Mouse (Mus musculus): ENCODE data around the gene Mrpl39. TPM values are rescaled to one million over a fixed set of nuclear protein-coding genes. Genes with fewer than 3 reads are reported as not detected.

Gene Mrpl39
- total and polyA plus RNA-seq, 3 experiments = 24.0 to 42.4 (median 37.7) TPM

- Histone ChIP-seq H3K27me3 (ENCODE audit: control insufficient read depth, insufficient read depth, low read length) (no peaks in the 10 kb centered on the region), H3K79me2 (replicated peaks; ENCODE audit: control insufficient read depth, insufficient read depth, low read length) (no peaks in the 10 kb centered on the region), H3K27ac (no peak overlapping the region), H3K9ac (ENCODE audit: low read depth, low read length) (no peak overlapping the region), H3K36me3 (ENCODE audit: control insufficient read depth, insufficient read depth, low read length) (no peaks in the 10 kb centered on the region), H3K4me3 (no peak overlapping the region), H3K4me1 (ENCODE audit: control insufficient read depth, insufficient read depth, low read length) (no peaks in the 10 kb centered on the region)
- WGBS = 79% methylated on average over 2 of the region's 2 CpGs
- no peak for DNase-seq
- no peak for TF ChIP-seq EP300 (IDR thresholded peaks at IDR 0.05; ENCODE audit: insufficient read depth, low read depth, low read length)
- no peak for TF ChIP-seq POLR2A (IDR thresholded peaks at IDR 0.05; ENCODE audit: insufficient read depth, low read depth, low read length)
- TF ChIP-seq CTCF (IDR thresholded peaks at IDR 0.05) = no peak
- intact Hi-C loops (cut with DNase I) = no loop called here
Measured at GRCm38 (mm10) chr16:84720670-84721069, 14.9 kb downstream of the Mrpl39 start.

DNA sequence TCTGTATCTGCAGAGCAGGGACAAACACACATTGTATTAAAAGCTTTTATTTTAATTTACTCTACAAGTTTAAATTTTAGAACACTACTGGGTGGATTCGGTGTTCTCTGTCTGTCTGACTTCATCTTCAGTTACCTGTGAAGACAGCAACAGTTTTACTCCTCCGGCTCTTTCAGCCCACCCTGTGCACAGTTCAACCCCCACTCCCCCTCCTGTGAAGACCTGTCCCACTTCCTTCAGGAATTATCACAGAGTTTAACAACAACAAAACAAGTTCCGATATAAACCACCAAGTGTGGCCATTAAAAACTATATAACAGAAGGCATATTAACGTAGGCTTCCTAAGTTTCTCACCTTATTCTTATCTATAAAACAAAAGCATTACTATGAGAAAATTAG lies 17.3 kb downstream of the Mrpl39 start:
- Histone ChIP-seq H3K4me3 (no peak overlapping the region), H3K27ac (no peak overlapping the region), H3K36me3 (ENCODE audit: control insufficient read depth, insufficient read depth, low read length) (no peaks in the 10 kb centered on the region), H3K9ac (ENCODE audit: low read depth, low read length) (no peak overlapping the region), H3K79me2 (replicated peaks; ENCODE audit: control insufficient read depth, insufficient read depth, low read length) (no peaks in the 10 kb centered on the region), H3K4me1 (ENCODE audit: control insufficient read depth, insufficient read depth, low read length) (no peaks in the 10 kb centered on the region), H3K27me3 (ENCODE audit: control insufficient read depth, insufficient read depth, low read length) (no peaks in the 10 kb centered on the region)
- intact Hi-C loops (cut with DNase I) = no loop called here
- 96% methylated on average over 4 of the region's 4 CpGs for WGBS
- TF ChIP-seq POLR2A (IDR thresholded peaks at IDR 0.05; ENCODE audit: insufficient read depth, low read depth, low read length) (no peak), EP300 (IDR thresholded peaks at IDR 0.05; ENCODE audit: insufficient read depth, low read depth, low read length) (no peak), CTCF (IDR thresholded peaks at IDR 0.05) (no peak)
- DNase-seq = no peak

GRCm38 (mm10) chr16:84717618-84718248 lies 17.8 kb downstream of the Mrpl39 start:
- 94% methylated on average over 10 of the region's 10 CpGs for WGBS
- H3K4me1 ChIP-seq (ENCODE audit: control insufficient read depth, insufficient read depth, low read length) = no peaks in the 10 kb centered on the region
- intact Hi-C loops (cut with DNase I) = no loop called here
- no peak for TF ChIP-seq POLR2A (IDR thresholded peaks at IDR 0.05; ENCODE audit: insufficient read depth, low read depth, low read length)
- no peak for TF ChIP-seq CTCF (IDR thresholded peaks at IDR 0.05)
- TF ChIP-seq EP300 (IDR thresholded peaks at IDR 0.05; ENCODE audit: insufficient read depth, low read depth, low read length) = no peak
- H3K27me3 ChIP-seq (ENCODE audit: control insufficient read depth, insufficient read depth, low read length) = no peaks in the 10 kb centered on the region
- no peaks in the 10 kb centered on the region for H3K79me2 ChIP-seq (replicated peaks; ENCODE audit: control insufficient read depth, insufficient read depth, low read length)
- no peaks in the 10 kb centered on the region for H3K36me3 ChIP-seq (ENCODE audit: control insufficient read depth, insufficient read depth, low read length)
- no peak overlapping the region for H3K9ac ChIP-seq (ENCODE audit: low read depth, low read length)
- no peak overlapping the region for H3K27ac ChIP-seq
- no peak overlapping the region for H3K4me3 ChIP-seq
- DNase-seq = no peak

GRCm38 (mm10) chr16:84716724-84717617 lies 18.6 kb downstream of the Mrpl39 start:
- Histone ChIP-seq H3K4me1 (ENCODE audit: control insufficient read depth, insufficient read depth, low read length) (no peaks in the 10 kb centered on the region), H3K27me3 (ENCODE audit: control insufficient read depth, insufficient read depth, low read length) (no peaks in the 10 kb centered on the region), H3K9ac (ENCODE audit: low read depth, low read length) (no peak overlapping the region), H3K4me3 (no peak overlapping the region), H3K36me3 (ENCODE audit: control insufficient read depth, insufficient read depth, low read length) (no peaks in the 10 kb centered on the region), H3K79me2 (replicated peaks; ENCODE audit: control insufficient read depth, insufficient read depth, low read length) (no peaks in the 10 kb centered on the region), H3K27ac (no peak overlapping the region)
- no peak for DNase-seq
- 76% methylated on average over 13 of the region's 13 CpGs for WGBS
- intact Hi-C loops (cut with DNase I) = no loop called here
- no peak for TF ChIP-seq POLR2A (IDR thresholded peaks at IDR 0.05; ENCODE audit: insufficient read depth, low read depth, low read length)
- TF ChIP-seq EP300 (IDR thresholded peaks at IDR 0.05; ENCODE audit: insufficient read depth, low read depth, low read length) = no peak
- TF ChIP-seq CTCF (IDR thresholded peaks at IDR 0.05) = no peak

DNA sequence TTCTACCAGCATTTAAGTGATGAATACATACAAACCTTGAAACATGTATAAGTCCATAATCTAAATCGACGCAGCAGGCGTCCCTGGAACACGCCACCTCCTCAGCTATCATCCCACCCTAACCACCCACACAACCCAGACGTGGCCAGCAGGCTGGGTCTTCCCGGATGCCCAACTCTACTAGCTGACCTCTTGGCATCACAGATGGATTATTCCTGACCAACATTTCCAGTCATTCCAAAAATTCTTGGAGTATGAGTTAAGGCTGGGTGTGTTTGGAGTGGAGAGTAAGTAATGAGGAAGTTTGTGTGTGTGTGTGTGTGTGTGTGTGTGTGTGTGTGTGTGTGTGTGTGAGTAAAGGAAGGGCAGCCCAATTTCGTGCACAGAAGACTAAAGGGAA lies 19.3 kb downstream of the Mrpl39 start:
- Histone ChIP-seq H3K36me3 (ENCODE audit: control insufficient read depth, insufficient read depth, low read length) (no peaks in the 10 kb centered on the region), H3K4me1 (ENCODE audit: control insufficient read depth, insufficient read depth, low read length) (no peaks in the 10 kb centered on the region), H3K4me3 (no peak overlapping the region), H3K79me2 (replicated peaks; ENCODE audit: control insufficient read depth, insufficient read depth, low read length) (no peaks in the 10 kb centered on the region), H3K9ac (ENCODE audit: low read depth, low read length) (no peak overlapping the region), H3K27ac (no peak overlapping the region), H3K27me3 (ENCODE audit: control insufficient read depth, insufficient read depth, low read length) (no peaks in the 10 kb centered on the region)
- no peak for DNase-seq
- 78% methylated on average over 7 of the region's 7 CpGs for WGBS
- no peak for TF ChIP-seq EP300 (IDR thresholded peaks at IDR 0.05; ENCODE audit: insufficient read depth, low read depth, low read length)
- no peak for TF ChIP-seq CTCF (IDR thresholded peaks at IDR 0.05)
- no peak for TF ChIP-seq POLR2A (IDR thresholded peaks at IDR 0.05; ENCODE audit: insufficient read depth, low read depth, low read length)
- intact Hi-C loops (cut with DNase I) = no loop called here

- no peaks in the 10 kb centered on the region for H3K27me3 ChIP-seq (ENCODE audit: control insufficient read depth, insufficient read depth, low read length)
- no peaks in the 10 kb centered on the region for H3K79me2 ChIP-seq (replicated peaks; ENCODE audit: control insufficient read depth, insufficient read depth, low read length)
- no peaks in the 10 kb centered on the region for H3K4me1 ChIP-seq (ENCODE audit: control insufficient read depth, insufficient read depth, low read length)
- WGBS = 94% methylated on average over 6 of the region's 6 CpGs
- H3K4me3 ChIP-seq = no peak overlapping the region
- no peak overlapping the region for H3K27ac ChIP-seq
- TF ChIP-seq EP300 (IDR thresholded peaks at IDR 0.05; ENCODE audit: insufficient read depth, low read depth, low read length) (no peak), POLR2A (IDR thresholded peaks at IDR 0.05; ENCODE audit: insufficient read depth, low read depth, low read length) (no peak), CTCF (IDR thresholded peaks at IDR 0.05) (no peak)
- no peak overlapping the region for H3K9ac ChIP-seq (ENCODE audit: low read depth, low read length)
- no peaks in the 10 kb centered on the region for H3K36me3 ChIP-seq (ENCODE audit: control insufficient read depth, insufficient read depth, low read length)
- no peak for DNase-seq
- intact Hi-C loops (cut with DNase I) = no loop called here
Measured at GRCm38 (mm10) chr16:84714978-84715377, 20.6 kb downstream of the Mrpl39 start.
